Mouse (Mus musculus): ENCODE measurements around the gene Maats1.

GRCm38 (mm10) chr16:38298410-38298809 lies 43.5 kb downstream of the Maats1 start:
- TF ChIP-seq GATA1 (IDR thresholded peaks at IDR 0.05; ENCODE audit: borderline replicate concordance, low read length) (no peak), FLI1 (IDR thresholded peaks at IDR 0.05; ENCODE audit: low read length) (no peak)
